Mouse (Mus musculus) right cerebral cortex, postnatal 25 days (tissue): ENCODE results near the gene Fbxw22.
"Not testable (repeated sequence)": the region's sequence is repeated elsewhere in the genome, so short reads cannot be mapped to it uniquely, and the experiment has no call there.

Source experiments
- DNase-seq: peaks from one replicate; pipeline ENCODE4 v3.0.0; 2022

Fbxw22 gene

DNA sequence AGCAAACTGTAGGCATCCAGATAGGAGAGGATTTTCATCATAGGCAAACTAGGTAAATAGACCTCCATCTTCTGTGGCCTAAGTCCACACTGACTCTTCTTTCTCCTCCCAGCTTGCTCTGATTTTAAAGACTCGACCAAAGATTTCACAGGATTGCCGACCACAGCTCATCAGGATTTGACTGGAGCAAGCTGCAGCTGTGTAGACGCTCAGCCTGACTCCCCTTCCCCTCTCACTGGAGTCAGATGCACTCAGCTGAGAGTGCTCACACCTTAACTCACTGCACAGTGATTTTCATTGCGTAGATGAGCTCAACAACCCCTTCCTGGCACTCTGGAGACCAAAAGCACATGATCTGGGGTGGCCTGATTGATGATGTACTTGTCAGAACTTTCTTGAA is at the start of gene Fbxw22:
Gene Fbxw22, minus strand, starts transcription at position 101 of the 400 bp plus-strand sequence.
- not testable (repeated sequence) for DNase-seq

DNA sequence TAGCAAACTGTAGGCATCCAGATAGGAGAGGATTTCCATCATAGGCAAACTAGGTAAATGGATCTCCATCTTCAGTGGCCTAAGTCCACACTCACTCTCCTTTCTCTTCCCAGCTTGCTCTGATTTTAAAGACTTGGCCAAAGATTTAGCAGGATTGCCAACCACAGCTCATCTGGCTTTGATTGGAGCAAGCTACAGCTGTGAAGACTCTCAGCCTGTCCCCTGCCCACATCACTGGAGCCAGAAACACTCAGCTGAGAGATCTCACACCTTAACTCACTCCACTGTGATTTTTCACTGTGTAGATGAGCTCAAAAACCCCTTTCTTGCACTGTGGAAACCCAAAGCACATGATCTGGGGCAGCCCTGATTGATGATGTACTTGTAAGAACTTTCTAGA is 44.9 kb upstream of the Fbxw22 start, which contains the start of gene Fbxw16:
Gene Fbxw16, minus strand, starts transcription at position 101 of the 400 bp plus-strand sequence.
- no peak for DNase-seq

GRCm38 (mm10) chr9:109432956-109433355 is 28.9 kb upstream of the Fbxw22 start:
- DNase-seq, result no peak

DNA sequence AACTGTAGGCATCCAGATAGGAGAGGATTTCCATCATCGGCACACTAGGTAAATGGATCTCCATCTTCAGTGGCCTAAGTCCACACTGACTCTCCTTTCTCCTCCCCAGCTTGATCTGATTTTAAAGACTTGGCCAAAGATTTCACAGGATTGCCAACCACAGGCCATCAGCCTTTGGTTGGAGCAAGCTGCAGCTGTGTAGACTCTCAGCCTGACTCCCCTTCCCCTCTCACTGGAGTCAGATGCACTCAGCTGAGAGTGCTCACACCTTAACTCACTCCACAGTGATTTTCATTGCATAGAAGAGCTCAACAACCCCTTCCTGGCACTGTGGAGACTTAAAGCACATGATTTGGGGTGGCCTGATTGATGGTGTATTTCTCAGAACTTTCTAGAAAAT is 64.5 kb downstream of the Fbxw22 start, which contains the start of gene Fbxw28:
Gene Fbxw28, minus strand, starts transcription at position 101 of the 400 bp plus-strand sequence.
- DNase-seq, result not testable (repeated sequence)
